Mouse (Mus musculus) midbrain, embryonic 13.5 days (tissue): ENCODE measurements around the gene Gm42417. TPM values are rescaled to one million over a fixed set of nuclear protein-coding genes. Genes with fewer than 3 reads are reported as not detected.

ENCODE experiments used
- ATAC-seq: fragments of 200-750 bp; cut with Nextera tagmentation; 2 replicates; pipeline ENCODE4 v1.8.0; 2017; ENCODE audit warnings: mild to moderate bottlenecking, moderate TSS enrichment, moderate library complexity
- H3K27ac ChIP-seq: fragments of 300-500 bp; sonication (generic); 2 replicates; pipeline ENCODE4 v1.5.1; 2015; ENCODE audit warnings: inconsistent platforms, mild to moderate bottlenecking, moderate library complexity
- H3K27me3 ChIP-seq: fragments of 300-500 bp; sonication (generic); 2 replicates; pipeline ENCODE4 v1.6.1; 2015; ENCODE audit warnings: mild to moderate bottlenecking, inconsistent platforms
- H3K36me3 ChIP-seq: fragments of 300-500 bp; sonication (generic); 2 replicates; pipeline ENCODE4 v1.6.1; 2015; ENCODE audit warnings: mild to moderate bottlenecking, inconsistent platforms
- H3K4me1 ChIP-seq: fragments of 300-500 bp; sonication (generic); replicated peaks from 2 replicates; pipeline ENCODE4 v1.6.1; 2015; ENCODE audit warnings: inconsistent platforms
- H3K4me2 ChIP-seq: fragments of 300-500 bp; sonication (generic); replicated peaks from 2 replicates; pipeline ENCODE4 v1.6.1; 2015; ENCODE audit warnings: moderate library complexity, mild to moderate bottlenecking, inconsistent platforms
- H3K4me3 ChIP-seq: fragments of 300-500 bp; sonication (generic); replicated peaks from 2 replicates; pipeline ENCODE4 v1.5.1; 2015; ENCODE audit warnings: mild to moderate bottlenecking, inconsistent platforms
- H3K9ac ChIP-seq: fragments of 300-500 bp; sonication (generic); replicated peaks from 2 replicates; pipeline ENCODE4 v1.6.1; 2015; ENCODE audit warnings: mild to moderate bottlenecking, inconsistent platforms
- H3K9me3 ChIP-seq: fragments of 300-500 bp; sonication (generic); 2 replicates; pipeline ENCODE4 v1.6.1; 2016; ENCODE audit warnings: mild to moderate bottlenecking, inconsistent platforms
- WGBS: fragments of 180-500 bp; shearing (Covaris S2); methylation state at CpG from one replicate; pipeline ENCODE4 v1.1.7; 2015; 5-methylcytosine and 5-hydroxymethylcytosine counted together
- polyA plus RNA-seq: library from polyadenylated mRNA; unstranded; fragments of >200 nt; fragmentation: Nextera tagmentation; extraction: Ambion mirVana; gene quantifications from 2 replicates; pipeline ENCODE4 v1.2.1, GENCODE M21; 2015

Gm42417 gene
- polyA plus RNA-seq, 1 experiment from 2014 or later, result not detected

- WGBS, result 91% methylated on average over 17 of the region's 17 CpGs
- H3K4me2 ChIP-seq, result no peak overlapping the region
Measured at GRCm38 (mm10) chr1:36551904-36552303, 12.7 kb upstream of the Gm42417 start.

GRCm38 (mm10) chr1:36550075-36550863, 11.0 kb upstream of the Gm42417 start:
- no peaks in the 10 kb centered on the region for H3K9me3 ChIP-seq
- H3K4me2 ChIP-seq, result no peak overlapping the region
- no peak overlapping the region for H3K4me3 ChIP-seq
- WGBS, result 82% methylated on average over 20 of the region's 20 CpGs
- peaks cover 69% of the 10 kb centered on the region for H3K36me3 ChIP-seq
- peaks cover 74% of the 10 kb centered on the region for H3K4me1 ChIP-seq
- H3K27ac ChIP-seq, result no peak overlapping the region
- no peaks in the 10 kb centered on the region for H3K27me3 ChIP-seq
- no peak overlapping the region for H3K9ac ChIP-seq
- no peak for ATAC-seq

More at GRCm38 (mm10) chr1:36551904-36552303, 12.7 kb upstream of the Gm42417 start:
- Histone ChIP-seq H3K4me3 (no peak overlapping the region), H3K9me3 (no peaks in the 10 kb centered on the region), H3K4me1 (peaks cover 69% of the 10 kb centered on the region), H3K27ac (no peak overlapping the region), H3K9ac (no peak overlapping the region), H3K36me3 (peaks cover 70% of the 10 kb centered on the region), H3K27me3 (no peaks in the 10 kb centered on the region)
- ATAC-seq, result no peak

- Histone ChIP-seq H3K36me3 (peaks cover 61% of the 10 kb centered on the region), H3K27me3 (no peaks in the 10 kb centered on the region), H3K9me3 (no peaks in the 10 kb centered on the region), H3K4me2 (peak overlapping the region; percentile 9; the same call in 1 of the 2 replicates), H3K9ac (0 out of 2 replicates have a peak overlapping the region, but pooled peaks have one; percentile 16), H3K4me3 (no peak overlapping the region), H3K27ac (no peak overlapping the region), H3K4me1 (peaks cover 67% of the 10 kb centered on the region)
- ATAC-seq, result no peak
- 89% methylated on average over 18 of the region's 18 CpGs for WGBS
Measured at GRCm38 (mm10) chr1:36549491-36549890, 10.3 kb upstream of the Gm42417 start.

GRCm38 (mm10) chr1:36548771-36549170, 9.5 kb upstream of the Gm42417 start:
- Histone ChIP-seq H3K4me2 (peak overlapping the region; percentile 9; the same call in 1 of the 2 replicates), H3K9ac (no peak overlapping the region), H3K27ac (peak overlapping the region; percentile 35; the same call in 1 of the 2 replicates), H3K36me3 (peaks cover 54% of the 10 kb centered on the region), H3K4me1 (peaks cover 59% of the 10 kb centered on the region), H3K27me3 (no peaks in the 10 kb centered on the region), H3K9me3 (no peaks in the 10 kb centered on the region), H3K4me3 (no peak overlapping the region)
- no peak for ATAC-seq
- WGBS, result 60% methylated on average over 8 of the region's 8 CpGs

- 39% methylated on average over 9 of the region's 9 CpGs for WGBS
- H3K9ac ChIP-seq, result peak overlapping the region; percentile 42
- H3K4me3 ChIP-seq, result no peak overlapping the region
- no peaks in the 10 kb centered on the region for H3K27me3 ChIP-seq
- peaks cover 54% of the 10 kb centered on the region for H3K4me1 ChIP-seq
- H3K9me3 ChIP-seq, result no peaks in the 10 kb centered on the region
- ATAC-seq, result no peak
- H3K27ac ChIP-seq, result peak overlapping the region; percentile 80
- no peak overlapping the region for H3K4me2 ChIP-seq
- peaks cover 47% of the 10 kb centered on the region for H3K36me3 ChIP-seq
Measured at GRCm38 (mm10) chr1:36547981-36548598, 8.9 kb upstream of the Gm42417 start.

GRCm38 (mm10) chr1:36546888-36547471, 7.8 kb upstream of the Gm42417 start, which contains the start of gene Ankrd39:
TSS of gene Ankrd39 (minus strand) at chr1:36547445.
- Histone ChIP-seq H3K4me1 (peaks cover 50% of the 10 kb centered on the region), H3K27me3 (no peaks in the 10 kb centered on the region), H3K9me3 (no peaks in the 10 kb centered on the region), H3K9ac (peak within 1 kb of the TSS; percentile 79), H3K27ac (peak within 1 kb of the TSS; percentile 80), H3K36me3 (peaks cover 44% of the 10 kb centered on the region), H3K4me2 (peak within 1 kb of the TSS; percentile 66), H3K4me3 (peak within 1 kb of the TSS; percentile 65)
- peak; percentile 97 for ATAC-seq
- under 1% methylated on average over 43 of the region's 43 CpGs for WGBS

- Histone ChIP-seq H3K4me2 (peak overlapping the region; percentile 66), H3K27me3 (no peaks in the 10 kb centered on the region), H3K4me3 (peak overlapping the region; percentile 65), H3K36me3 (peaks cover 43% of the 10 kb centered on the region), H3K4me1 (peaks cover 42% of the 10 kb centered on the region), H3K9me3 (no peaks in the 10 kb centered on the region), H3K9ac (peak overlapping the region; percentile 79), H3K27ac (0 out of 2 replicates have a peak overlapping the region, but pooled peaks have one; percentile 30)
- no peak for ATAC-seq
- WGBS, result 69% methylated on average over 19 of the region's 19 CpGs
Measured at GRCm38 (mm10) chr1:36545845-36546600, 6.8 kb upstream of the Gm42417 start.

GRCm38 (mm10) chr1:36545382-36545781, 6.2 kb upstream of the Gm42417 start:
- peaks cover 37% of the 10 kb centered on the region for H3K36me3 ChIP-seq
- H3K9ac ChIP-seq, result no peak overlapping the region
- no peaks in the 10 kb centered on the region for H3K27me3 ChIP-seq
- no peaks in the 10 kb centered on the region for H3K9me3 ChIP-seq
- peaks cover 42% of the 10 kb centered on the region for H3K4me1 ChIP-seq
- no peak for ATAC-seq
- no peak overlapping the region for H3K4me2 ChIP-seq
- WGBS, result 85% methylated on average over 2 of the region's 2 CpGs
- 0 out of 2 replicates have a peak overlapping the region, but pooled peaks have one; percentile 30 for H3K27ac ChIP-seq
- no peak overlapping the region for H3K4me3 ChIP-seq

- no peak overlapping the region for H3K4me2 ChIP-seq
- no peak overlapping the region for H3K9ac ChIP-seq
- H3K27ac ChIP-seq, result no peak overlapping the region
- peaks cover 20% of the 10 kb centered on the region for H3K4me1 ChIP-seq
- ATAC-seq, result no peak
- no peaks in the 10 kb centered on the region for H3K9me3 ChIP-seq
- peaks cover 33% of the 10 kb centered on the region for H3K36me3 ChIP-seq
- H3K4me3 ChIP-seq, result no peak overlapping the region
- WGBS, result 92% methylated on average over 9 of the region's 9 CpGs
- H3K27me3 ChIP-seq, result no peaks in the 10 kb centered on the region
Measured at GRCm38 (mm10) chr1:36542925-36543324, 3.7 kb upstream of the Gm42417 start.

- ATAC-seq, result no peak
- H3K27ac ChIP-seq, result no peak overlapping the region
- 95% methylated on average over 16 of the region's 16 CpGs for WGBS
- no peak overlapping the region for H3K4me2 ChIP-seq
- no peaks in the 10 kb centered on the region for H3K27me3 ChIP-seq
- H3K9me3 ChIP-seq, result no peaks in the 10 kb centered on the region
- H3K4me3 ChIP-seq, result no peak overlapping the region
- peaks cover 17% of the 10 kb centered on the region for H3K4me1 ChIP-seq
- peaks cover 37% of the 10 kb centered on the region for H3K36me3 ChIP-seq
- no peak overlapping the region for H3K9ac ChIP-seq
Measured at GRCm38 (mm10) chr1:36541844-36542243, 2.6 kb upstream of the Gm42417 start.

GRCm38 (mm10) chr1:36540807-36541206, 1.6 kb upstream of the Gm42417 start:
- no peak overlapping the region for H3K9ac ChIP-seq

More at GRCm38 (mm10) chr1:36540807-36541206, 1.6 kb upstream of the Gm42417 start:
- no peak overlapping the region for H3K4me3 ChIP-seq
- no peak overlapping the region for H3K4me2 ChIP-seq
- H3K27ac ChIP-seq, result no peak overlapping the region
- H3K27me3 ChIP-seq, result no peaks in the 10 kb centered on the region
- peaks cover 9% of the 10 kb centered on the region for H3K4me1 ChIP-seq
- ATAC-seq, result no peak
- H3K36me3 ChIP-seq, result peaks cover 37% of the 10 kb centered on the region
- WGBS, result 93% methylated on average over 12 of the region's 12 CpGs
- H3K9me3 ChIP-seq, result no peaks in the 10 kb centered on the region
